Mouse (Mus musculus): ENCODE results near the gene Pitpnm1. TPM values are rescaled to one million over a fixed set of nuclear protein-coding genes. Genes with fewer than 3 reads are reported as not detected.

Gene Pitpnm1
- polyA plus RNA-seq, 1 experiment: 357 TPM

DNA sequence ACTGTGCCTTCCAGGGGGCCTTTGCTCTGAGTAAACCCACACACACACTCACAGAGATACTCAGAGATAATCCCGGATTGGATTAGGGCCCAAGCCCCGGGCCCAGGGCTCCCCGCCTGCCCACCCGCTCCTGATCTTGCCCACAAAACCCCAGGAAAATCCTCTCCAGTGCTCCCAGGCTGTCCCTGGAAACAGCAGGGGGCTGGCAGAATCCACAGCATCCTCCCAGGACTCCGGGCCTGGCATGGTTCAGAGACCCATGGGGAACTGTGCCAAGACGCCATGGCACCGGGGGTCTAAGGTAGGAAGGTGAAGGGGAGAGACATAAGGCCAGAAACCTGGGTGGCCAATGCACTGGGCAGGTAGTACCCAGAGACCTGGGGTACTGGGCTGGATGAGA lies 16.5 kb upstream of the Pitpnm1 start:
- no peak for TF ChIP-seq CTCF (IDR thresholded peaks at IDR 0.05; ENCODE audit: borderline replicate concordance, control insufficient read depth, extremely low read depth, insufficient read depth, low read length, poor library complexity)
- TF ChIP-seq POLR2A (IDR thresholded peaks at IDR 0.05; ENCODE audit: control insufficient read depth, extremely low read depth, insufficient read depth, low read length, poor library complexity): no peak
- Histone ChIP-seq H3K4me1 (replicated peaks; ENCODE audit: control insufficient read depth, insufficient read depth, low read length) (no peaks in the 10 kb centered on the region), H3K27me3 (ENCODE audit: control insufficient read depth, insufficient read depth, low read length) (no peaks in the 10 kb centered on the region), H3K36me3 (ENCODE audit: control insufficient read depth, insufficient read depth, low read length) (no peaks in the 10 kb centered on the region), H3K27ac (ENCODE audit: control insufficient read depth, insufficient read depth, low read length) (no peak overlapping the region), H3K4me3 (ENCODE audit: control insufficient read depth, insufficient read depth, low read length) (no peak overlapping the region)
- no peak for DNase-seq
- 96% methylated on average over 7 of the region's 7 CpGs for WGBS

DNA sequence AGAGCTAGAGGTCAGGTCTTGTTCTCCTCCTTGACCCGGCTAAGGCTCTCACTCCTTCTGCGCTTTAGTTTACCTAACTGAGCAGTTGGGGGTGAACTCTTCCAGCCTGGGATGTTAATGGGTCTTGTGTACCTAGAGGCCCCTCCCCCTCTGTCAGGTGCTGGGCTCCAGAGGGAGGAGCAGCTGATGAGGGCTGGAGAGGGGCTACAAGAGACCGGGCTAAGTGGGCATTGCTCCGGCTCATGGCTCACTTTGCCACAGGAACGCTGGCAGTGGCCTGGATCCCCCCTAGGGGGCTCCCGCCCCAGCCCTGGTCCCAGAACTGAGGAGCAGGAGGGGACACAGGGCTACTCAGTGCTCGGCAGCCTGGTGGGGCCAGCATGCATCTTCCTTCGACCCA lies 16.0 kb upstream of the Pitpnm1 start:
- Histone ChIP-seq H3K27ac (ENCODE audit: control insufficient read depth, insufficient read depth, low read length) (no peak overlapping the region), H3K4me1 (replicated peaks; ENCODE audit: control insufficient read depth, insufficient read depth, low read length) (no peaks in the 10 kb centered on the region), H3K27me3 (ENCODE audit: control insufficient read depth, insufficient read depth, low read length) (no peaks in the 10 kb centered on the region), H3K36me3 (ENCODE audit: control insufficient read depth, insufficient read depth, low read length) (no peaks in the 10 kb centered on the region), H3K4me3 (ENCODE audit: control insufficient read depth, insufficient read depth, low read length) (no peak overlapping the region)
- TF ChIP-seq POLR2A (IDR thresholded peaks at IDR 0.05; ENCODE audit: control insufficient read depth, extremely low read depth, insufficient read depth, low read length, poor library complexity): no peak
- no peak for TF ChIP-seq CTCF (IDR thresholded peaks at IDR 0.05; ENCODE audit: borderline replicate concordance, control insufficient read depth, extremely low read depth, insufficient read depth, low read length, poor library complexity)
- DNase-seq: no peak
- 82% methylated on average over 8 of the region's 8 CpGs for whole genome bisulfite sequencing

DNA sequence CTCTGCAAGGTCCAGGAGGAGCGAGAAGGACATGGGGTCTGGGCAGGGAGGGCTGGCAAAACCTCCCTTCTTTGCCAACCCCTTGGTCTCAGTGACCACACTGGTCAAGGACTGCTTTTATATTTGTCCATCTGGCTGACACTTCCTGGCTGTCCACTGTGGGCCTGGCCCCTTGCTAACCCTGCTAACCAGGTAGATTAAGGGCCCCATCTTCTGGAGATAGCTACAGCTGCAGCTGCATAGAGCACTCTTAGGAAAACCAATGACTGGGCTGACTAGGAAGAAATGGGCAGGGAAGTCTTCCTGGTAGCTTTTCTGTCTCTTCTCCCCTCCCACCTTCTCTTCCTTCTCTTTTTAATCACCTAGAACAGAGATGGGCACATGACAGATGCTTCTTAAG lies 14.8 kb upstream of the Pitpnm1 start:
- Histone ChIP-seq H3K27me3 (ENCODE audit: control insufficient read depth, insufficient read depth, low read length) (no peaks in the 10 kb centered on the region), H3K4me3 (ENCODE audit: control insufficient read depth, insufficient read depth, low read length) (no peak overlapping the region), H3K4me1 (replicated peaks; ENCODE audit: control insufficient read depth, insufficient read depth, low read length) (no peaks in the 10 kb centered on the region), H3K27ac (ENCODE audit: control insufficient read depth, insufficient read depth, low read length) (no peak overlapping the region), H3K36me3 (ENCODE audit: control insufficient read depth, insufficient read depth, low read length) (no peaks in the 10 kb centered on the region)
- TF ChIP-seq CTCF (IDR thresholded peaks at IDR 0.05; ENCODE audit: borderline replicate concordance, control insufficient read depth, extremely low read depth, insufficient read depth, low read length, poor library complexity): no peak
- TF ChIP-seq POLR2A (IDR thresholded peaks at IDR 0.05; ENCODE audit: control insufficient read depth, extremely low read depth, insufficient read depth, low read length, poor library complexity): no peak
- DNase-seq: no peak
- WGBS: 93% methylated on average over 1 of the region's 1 CpGs

GRCm38 (mm10) chr19:4086156-4086555 lies 13.6 kb upstream of the Pitpnm1 start:
- Histone ChIP-seq H3K36me3 (ENCODE audit: control insufficient read depth, insufficient read depth, low read length) (no peaks in the 10 kb centered on the region), H3K4me1 (replicated peaks; ENCODE audit: control insufficient read depth, insufficient read depth, low read length) (no peaks in the 10 kb centered on the region), H3K27me3 (ENCODE audit: control insufficient read depth, insufficient read depth, low read length) (no peaks in the 10 kb centered on the region), H3K27ac (ENCODE audit: control insufficient read depth, insufficient read depth, low read length) (no peak overlapping the region), H3K4me3 (ENCODE audit: control insufficient read depth, insufficient read depth, low read length) (no peak overlapping the region)
- no peak for TF ChIP-seq CTCF (IDR thresholded peaks at IDR 0.05; ENCODE audit: borderline replicate concordance, control insufficient read depth, extremely low read depth, insufficient read depth, low read length, poor library complexity)
- TF ChIP-seq POLR2A (IDR thresholded peaks at IDR 0.05; ENCODE audit: control insufficient read depth, extremely low read depth, insufficient read depth, low read length, poor library complexity): no peak
- DNase-seq: no peak
- WGBS: 93% methylated on average over 15 of the region's 15 CpGs

GRCm38 (mm10) chr19:4087090-4087489 lies 12.7 kb upstream of the Pitpnm1 start:
- Histone ChIP-seq H3K4me1 (replicated peaks; ENCODE audit: control insufficient read depth, insufficient read depth, low read length) (no peaks in the 10 kb centered on the region), H3K4me3 (ENCODE audit: control insufficient read depth, insufficient read depth, low read length) (no peak overlapping the region), H3K36me3 (ENCODE audit: control insufficient read depth, insufficient read depth, low read length) (no peaks in the 10 kb centered on the region), H3K27me3 (ENCODE audit: control insufficient read depth, insufficient read depth, low read length) (no peaks in the 10 kb centered on the region), H3K27ac (ENCODE audit: control insufficient read depth, insufficient read depth, low read length) (no peak overlapping the region)
- no peak for TF ChIP-seq CTCF (IDR thresholded peaks at IDR 0.05; ENCODE audit: borderline replicate concordance, control insufficient read depth, extremely low read depth, insufficient read depth, low read length, poor library complexity)
- TF ChIP-seq POLR2A (IDR thresholded peaks at IDR 0.05; ENCODE audit: control insufficient read depth, extremely low read depth, insufficient read depth, low read length, poor library complexity): no peak
- no peak for DNase-seq
- 96% methylated on average over 5 of the region's 5 CpGs for WGBS

DNA sequence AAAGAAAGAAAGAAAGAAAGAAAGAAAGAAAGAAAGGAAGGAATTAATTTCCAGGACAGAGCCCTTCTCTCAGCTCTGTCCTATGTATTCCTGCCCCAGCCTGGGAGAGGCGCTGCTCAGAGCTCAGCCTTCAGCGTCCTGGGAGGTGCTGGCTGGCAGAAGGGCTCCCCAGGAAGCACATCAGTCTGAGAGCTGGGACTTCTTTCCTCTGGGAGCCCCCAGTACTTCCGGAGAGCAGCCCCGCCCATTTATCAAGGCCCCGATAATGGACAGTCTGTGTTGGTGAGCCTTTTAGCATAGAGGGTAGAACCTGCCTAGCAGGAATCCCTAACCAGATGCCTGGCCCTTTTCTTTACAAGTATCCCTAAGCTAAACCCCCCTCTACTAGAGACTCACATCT lies 11.7 kb upstream of the Pitpnm1 start:
- Histone ChIP-seq H3K4me1 (replicated peaks; ENCODE audit: control insufficient read depth, insufficient read depth, low read length) (no peaks in the 10 kb centered on the region), H3K36me3 (ENCODE audit: control insufficient read depth, insufficient read depth, low read length) (no peaks in the 10 kb centered on the region), H3K27ac (ENCODE audit: control insufficient read depth, insufficient read depth, low read length) (no peak overlapping the region), H3K4me3 (ENCODE audit: control insufficient read depth, insufficient read depth, low read length) (no peak overlapping the region), H3K27me3 (ENCODE audit: control insufficient read depth, insufficient read depth, low read length) (no peaks in the 10 kb centered on the region)
- 76% methylated on average over 5 of the region's 5 CpGs for WGBS
- DNase-seq: no peak
- TF ChIP-seq POLR2A (IDR thresholded peaks at IDR 0.05; ENCODE audit: control insufficient read depth, extremely low read depth, insufficient read depth, low read length, poor library complexity) (no peak), CTCF (IDR thresholded peaks at IDR 0.05; ENCODE audit: borderline replicate concordance, control insufficient read depth, extremely low read depth, insufficient read depth, low read length, poor library complexity) (no peak)

DNA sequence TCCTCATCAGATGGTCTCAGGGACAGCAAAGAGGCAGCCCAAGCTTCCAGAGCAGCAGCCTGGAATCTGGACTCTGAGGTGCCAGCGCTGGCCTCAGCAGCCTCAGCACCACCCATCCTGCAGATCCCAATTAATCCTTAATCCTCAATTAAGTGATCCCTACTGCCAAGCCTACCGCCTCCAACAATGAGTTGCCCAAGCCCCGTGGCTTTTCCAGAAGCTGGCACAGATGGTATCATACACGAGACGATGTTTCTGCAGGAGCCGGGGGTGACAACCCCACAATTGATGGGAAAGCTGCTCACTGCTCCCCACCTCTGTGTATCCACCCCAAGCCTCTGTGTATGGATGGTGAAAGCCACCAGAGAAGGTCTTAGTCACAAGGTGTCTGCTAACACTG lies 10.7 kb upstream of the Pitpnm1 start:
- TF ChIP-seq CTCF (IDR thresholded peaks at IDR 0.05; ENCODE audit: borderline replicate concordance, control insufficient read depth, extremely low read depth, insufficient read depth, low read length, poor library complexity) (no peak), POLR2A (IDR thresholded peaks at IDR 0.05; ENCODE audit: control insufficient read depth, extremely low read depth, insufficient read depth, low read length, poor library complexity) (no peak)
- H3K4me3 ChIP-seq (ENCODE audit: control insufficient read depth, insufficient read depth, low read length): no peak overlapping the region
- no peak for DNase-seq
- no peaks in the 10 kb centered on the region for H3K36me3 ChIP-seq (ENCODE audit: control insufficient read depth, insufficient read depth, low read length)
- H3K4me1 ChIP-seq (replicated peaks; ENCODE audit: control insufficient read depth, insufficient read depth, low read length): peaks cover 7% of the 10 kb centered on the region
- no peak overlapping the region for H3K27ac ChIP-seq (ENCODE audit: control insufficient read depth, insufficient read depth, low read length)
- H3K27me3 ChIP-seq (ENCODE audit: control insufficient read depth, insufficient read depth, low read length): no peaks in the 10 kb centered on the region
- WGBS: 94% methylated on average over 6 of the region's 6 CpGs
